Mouse (Mus musculus) G1E (cell line): ENCODE results near the gene Degs1.

Source experiments
- CTCF ChIP-seq: IDR thresholded peaks from 2 replicates; pipeline ENCODE4 v1.5.1; 2012; ENCODE audit warnings: low read depth, low read length, inconsistent platforms, mixed read lengths
- GATA1 ChIP-seq: IDR thresholded peaks from 2 replicates; pipeline ENCODE4 v1.6.1; 2012; ENCODE audit warnings: borderline replicate concordance, low read length, inconsistent platforms, mixed read lengths
- GATA2 ChIP-seq: IDR thresholded peaks from 2 replicates; pipeline ENCODE4 v1.6.1; 2012; ENCODE audit warnings: low read depth, low read length, inconsistent platforms, borderline replicate concordance
- TAL1 ChIP-seq: conservative IDR thresholded peaks from 2 replicates; pipeline ENCODE4 v1.6.1; 2012; ENCODE audit warnings: low read depth, low read length, inconsistent platforms, mixed read lengths

DNA sequence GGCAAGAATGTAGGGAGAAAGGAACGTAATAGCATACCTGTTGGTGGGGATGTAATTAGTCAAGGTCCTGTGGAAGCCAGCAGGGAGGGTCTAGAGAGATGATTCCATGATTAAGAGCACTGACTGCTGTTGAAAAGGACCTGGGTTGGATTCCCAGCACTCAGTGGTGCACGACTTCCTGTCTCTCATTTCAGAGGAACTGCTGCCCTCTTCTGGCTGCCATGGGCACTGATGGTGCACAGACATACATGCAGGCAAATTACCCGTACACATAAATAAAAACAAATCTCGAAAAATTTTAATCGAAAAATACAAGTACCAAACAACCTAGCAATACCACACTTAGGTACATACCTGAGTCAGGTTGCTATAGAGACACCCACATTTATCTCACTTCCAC lies 28.8 kb upstream of the Degs1 start:
- TF ChIP-seq CTCF (no peak), GATA1 (no peak), GATA2 (no peak), TAL1 (no peak)
